Mouse (Mus musculus): ENCODE results near the gene Atp6ap2. TPM values are rescaled to one million over a fixed set of nuclear protein-coding genes. Genes with fewer than 3 reads are reported as not detected.
A peak's percentile ranks its signal among the peaks of the same experiment; 100 is the strongest.
"Not testable (repeated sequence)": the region's sequence is repeated elsewhere in the genome, so short reads cannot be mapped to it uniquely, and the experiment has no call there.

The Atp6ap2 gene
- polyA plus RNA-seq, 1 experiment, result 6.9 TPM

GRCm38 (mm10) chrX:12587958-12588355 lies 356 bp downstream of the Atp6ap2 start:
- no peak for DNase-seq (ENCODE audit: low read depth in 1 of 2, low spot score in 2 of 2)
- 29% methylated on average over 18 of the region's 18 CpGs for WGBS
- Histone ChIP-seq H3K4me3 (ENCODE audit: extremely low read depth, insufficient read depth, insufficient read length) (peak overlapping the region; percentile 91), H3K4me1 (ENCODE audit: control insufficient read depth, insufficient read depth, insufficient read length) (peaks cover 3% of the 10 kb centered on the region; the same call in 1 of the 2 replicates), H3K27ac (ENCODE audit: insufficient read depth, low read length) (peak overlapping the region; percentile 79), H3K27me3 (ENCODE audit: control insufficient read depth, insufficient read depth, low read length) (no peaks in the 10 kb centered on the region), H3K36me3 (ENCODE audit: control insufficient read depth, insufficient read depth, low read length) (no peaks in the 10 kb centered on the region)
- TF ChIP-seq CTCF (IDR thresholded peaks at IDR 0.05; ENCODE audit: extremely low read depth, insufficient read depth, insufficient read length, insufficient replicate concordance) (no peak), POLR2A (IDR thresholded peaks at IDR 0.05; ENCODE audit: low read depth, low read length) (no peak)

GRCm38 (mm10) chrX:12591401-12591943 lies 3.9 kb downstream of the Atp6ap2 start:
- no peak for DNase-seq (ENCODE audit: low read depth in 1 of 2, low spot score in 2 of 2)
- Histone ChIP-seq H3K4me3 (ENCODE audit: extremely low read depth, insufficient read depth, insufficient read length) (no peak overlapping the region), H3K4me1 (ENCODE audit: control insufficient read depth, insufficient read depth, insufficient read length) (peaks cover 3% of the 10 kb centered on the region; the same call in 1 of the 2 replicates), H3K27ac (ENCODE audit: insufficient read depth, low read length) (peak overlapping the region; percentile 28; the same call in 1 of the 2 replicates), H3K36me3 (ENCODE audit: control insufficient read depth, insufficient read depth, low read length) (no peaks in the 10 kb centered on the region), H3K27me3 (ENCODE audit: control insufficient read depth, insufficient read depth, low read length) (no peaks in the 10 kb centered on the region)
- TF ChIP-seq POLR2A (IDR thresholded peaks at IDR 0.05; ENCODE audit: low read depth, low read length), result no peak
- WGBS, result 52% methylated on average over 8 of the region's 8 CpGs

DNA sequence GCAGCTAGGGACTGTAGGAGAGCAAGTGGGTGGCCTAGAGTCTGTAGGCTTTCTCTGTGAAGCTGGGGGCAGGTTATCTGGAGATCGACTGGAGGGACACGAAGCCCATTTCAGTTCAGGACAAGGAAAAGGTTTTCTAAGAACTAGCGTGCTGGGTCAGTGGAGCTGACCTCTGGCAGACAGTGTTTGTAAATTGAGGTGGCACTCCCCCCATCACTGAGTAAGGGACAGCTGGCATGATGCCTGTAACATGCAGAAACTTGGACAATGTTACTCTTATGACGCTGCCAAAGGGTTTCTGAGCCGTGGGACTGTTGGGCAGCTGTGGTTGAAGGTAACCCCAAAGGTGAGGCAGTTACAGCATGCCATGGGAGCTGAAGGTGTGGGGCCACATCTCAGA lies 4.4 kb downstream of the Atp6ap2 start:
- no peak for TF ChIP-seq CTCF (IDR thresholded peaks at IDR 0.05; ENCODE audit: extremely low read depth, insufficient read depth, insufficient read length, insufficient replicate concordance)
- Histone ChIP-seq H3K27ac (ENCODE audit: insufficient read depth, low read length) (no peak overlapping the region), H3K4me1 (ENCODE audit: control insufficient read depth, insufficient read depth, insufficient read length) (peaks cover 3% of the 10 kb centered on the region; the same call in 1 of the 2 replicates), H3K27me3 (ENCODE audit: control insufficient read depth, insufficient read depth, low read length) (no peaks in the 10 kb centered on the region), H3K4me3 (ENCODE audit: extremely low read depth, insufficient read depth, insufficient read length) (no peak overlapping the region), H3K36me3 (ENCODE audit: control insufficient read depth, insufficient read depth, low read length) (no peaks in the 10 kb centered on the region)
- DNase-seq (ENCODE audit: low read depth in 1 of 2, low spot score in 2 of 2), result no peak
- WGBS, result 87% methylated on average over 5 of the region's 5 CpGs

GRCm38 (mm10) chrX:12593824-12594223 lies 6.2 kb downstream of the Atp6ap2 start:
- no peak for DNase-seq (ENCODE audit: low read depth in 1 of 2, low spot score in 2 of 2)
- 77% methylated on average over 5 of the region's 5 CpGs for WGBS
- TF ChIP-seq POLR2A (IDR thresholded peaks at IDR 0.05; ENCODE audit: low read depth, low read length), result no peak
- no peak for TF ChIP-seq CTCF (IDR thresholded peaks at IDR 0.05; ENCODE audit: extremely low read depth, insufficient read depth, insufficient read length, insufficient replicate concordance)
- Histone ChIP-seq H3K4me1 (ENCODE audit: control insufficient read depth, insufficient read depth, insufficient read length) (no peaks in the 10 kb centered on the region; the same call in 1 of the 2 replicates), H3K27me3 (ENCODE audit: control insufficient read depth, insufficient read depth, low read length) (no peaks in the 10 kb centered on the region), H3K27ac (ENCODE audit: insufficient read depth, low read length) (no peak overlapping the region), H3K4me3 (ENCODE audit: extremely low read depth, insufficient read depth, insufficient read length) (no peak overlapping the region), H3K36me3 (ENCODE audit: control insufficient read depth, insufficient read depth, low read length) (no peaks in the 10 kb centered on the region)

- H3K36me3 ChIP-seq (ENCODE audit: control insufficient read depth, insufficient read depth, low read length); DNase-seq (ENCODE audit: low read depth in 1 of 2, low spot score in 2 of 2); H3K4me1 ChIP-seq (ENCODE audit: control insufficient read depth, insufficient read depth, insufficient read length); H3K4me3 ChIP-seq (ENCODE audit: extremely low read depth, insufficient read depth, insufficient read length); H3K27ac ChIP-seq (ENCODE audit: insufficient read depth, low read length); H3K27me3 ChIP-seq (ENCODE audit: control insufficient read depth, insufficient read depth, low read length): not testable (repeated sequence)
Measured at GRCm38 (mm10) chrX:12610541-12610940, 22.9 kb downstream of the Atp6ap2 start.

DNA sequence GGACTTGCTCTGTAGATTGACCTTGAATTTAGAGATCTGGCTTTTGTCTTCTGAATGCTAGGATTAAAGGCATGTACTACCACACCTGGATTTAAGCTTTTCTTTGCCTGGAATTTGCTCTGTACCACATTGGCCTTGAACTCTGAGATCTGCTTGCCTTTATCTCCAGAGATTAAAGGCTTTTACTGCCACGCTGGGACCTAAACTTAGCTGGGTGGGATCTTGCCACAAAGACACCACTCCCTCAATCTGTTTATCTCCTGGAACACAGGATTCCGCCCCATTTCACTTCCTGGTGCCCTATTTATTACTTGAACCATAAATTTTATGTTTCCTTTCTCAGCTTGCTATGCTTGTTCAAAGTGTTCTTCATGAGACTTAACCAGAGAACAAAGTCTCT lies 23.6 kb downstream of the Atp6ap2 start:
- no peaks in the 10 kb centered on the region for H3K4me1 ChIP-seq (ENCODE audit: control insufficient read depth, insufficient read depth, insufficient read length)
- peaks cover 8% of the 10 kb centered on the region; the same call in 1 of the 2 replicates for H3K36me3 ChIP-seq (ENCODE audit: control insufficient read depth, insufficient read depth, low read length)
- WGBS, result 70% methylated on average over 2 of the region's 2 CpGs
- no peak overlapping the region for H3K27ac ChIP-seq (ENCODE audit: insufficient read depth, low read length)
- no peak for DNase-seq (ENCODE audit: low read depth in 1 of 2, low spot score in 2 of 2)
- H3K27me3 ChIP-seq (ENCODE audit: control insufficient read depth, insufficient read depth, low read length), result no peaks in the 10 kb centered on the region
- no peak overlapping the region for H3K4me3 ChIP-seq (ENCODE audit: extremely low read depth, insufficient read depth, insufficient read length)
- TF ChIP-seq POLR2A (IDR thresholded peaks at IDR 0.05; ENCODE audit: low read depth, low read length), result no peak
- no peak for TF ChIP-seq CTCF (IDR thresholded peaks at IDR 0.05; ENCODE audit: extremely low read depth, insufficient read depth, insufficient read length, insufficient replicate concordance)

- not testable (repeated sequence) for H3K4me3 ChIP-seq (ENCODE audit: extremely low read depth, insufficient read depth, insufficient read length); H3K4me1 ChIP-seq (ENCODE audit: control insufficient read depth, insufficient read depth, insufficient read length); H3K27me3 ChIP-seq (ENCODE audit: control insufficient read depth, insufficient read depth, low read length); H3K27ac ChIP-seq (ENCODE audit: insufficient read depth, low read length); H3K36me3 ChIP-seq (ENCODE audit: control insufficient read depth, insufficient read depth, low read length); DNase-seq (ENCODE audit: low read depth in 1 of 2, low spot score in 2 of 2)
- 81% methylated on average over 1 of the region's 1 CpGs for WGBS
Measured at GRCm38 (mm10) chrX:12612360-12612759, 24.8 kb downstream of the Atp6ap2 start.

Measured in spleen, adult 2 months (tissue).